Mouse (Mus musculus) kidney, adult 2 months (tissue): ENCODE results near the gene Apof.

Experiments
- CTCF ChIP-seq: fragments of 200-500 bp; conservative IDR thresholded peaks from 2 replicates; pipeline ENCODE4 v1.5.1; 2011; ENCODE audit warnings: low read depth, mild to moderate bottlenecking, control low read depth, low read length, moderate library complexity, mixed read lengths; ENCODE audit not compliant: insufficient read depth, insufficient read length
- POLR2A ChIP-seq: fragments of 200-500 bp; IDR thresholded peaks from one replicate; pipeline ENCODE4 v1.6.1; 2011; ENCODE audit warnings: low read depth, low read length, control low read depth

GRCm38 (mm10) chr10:128297622-128298021 lies 29.2 kb downstream of the Apof start:
- TF ChIP-seq CTCF (no peak), POLR2A (no peak)
